Mouse (Mus musculus): ENCODE results near the gene Selenov.

Selenov gene

DNA sequence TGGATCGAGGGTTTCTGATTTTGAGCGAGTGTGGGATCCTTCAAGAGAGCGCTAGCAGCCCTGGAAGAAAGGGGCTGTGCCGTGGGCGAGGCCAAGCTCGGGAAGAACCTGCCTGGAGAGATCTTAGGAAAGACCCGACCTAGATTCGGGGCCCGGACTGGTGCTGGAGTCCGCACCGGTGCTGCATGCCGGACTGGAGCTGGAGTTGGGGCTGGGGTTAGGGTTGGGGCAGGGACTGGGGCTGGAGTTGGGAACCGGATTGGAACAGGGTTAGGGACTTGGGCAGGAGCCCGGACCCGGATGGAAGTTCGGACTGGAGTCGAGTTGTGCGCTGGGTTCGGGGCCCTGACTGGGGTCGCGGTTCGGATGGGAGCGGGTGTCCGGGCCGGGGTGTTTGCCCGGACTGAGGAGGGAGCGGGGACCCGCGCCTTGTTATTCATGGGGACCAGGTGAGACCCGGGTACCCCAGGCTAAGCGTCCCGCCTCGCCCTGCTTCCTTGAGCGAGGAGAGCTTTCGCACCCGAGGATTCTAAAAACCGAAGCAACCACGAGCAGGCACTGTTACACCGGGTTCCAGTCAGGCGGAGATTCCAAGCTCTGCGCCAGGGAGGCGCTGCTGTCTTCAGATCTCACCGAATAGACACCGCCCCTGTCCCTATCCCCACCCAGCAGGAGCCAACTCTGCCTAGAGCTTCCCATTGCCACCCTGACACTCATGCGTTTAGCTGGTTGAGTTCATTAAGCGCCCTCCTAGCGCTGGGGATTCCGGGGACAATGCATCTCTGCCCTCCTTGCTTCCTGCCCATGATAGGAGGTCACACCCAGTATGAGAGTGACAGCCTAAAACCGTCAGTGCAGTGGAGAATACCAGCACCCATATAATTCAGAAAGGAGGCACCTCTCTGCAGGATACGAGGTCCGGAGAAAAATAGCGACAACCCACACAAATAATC, at the start of gene Selenov:
Selenov (minus strand) TSS at position 549 of the 953 bp plus-strand sequence.
- no peak for DNase-seq (ENCODE audit: low spot score)

DNA sequence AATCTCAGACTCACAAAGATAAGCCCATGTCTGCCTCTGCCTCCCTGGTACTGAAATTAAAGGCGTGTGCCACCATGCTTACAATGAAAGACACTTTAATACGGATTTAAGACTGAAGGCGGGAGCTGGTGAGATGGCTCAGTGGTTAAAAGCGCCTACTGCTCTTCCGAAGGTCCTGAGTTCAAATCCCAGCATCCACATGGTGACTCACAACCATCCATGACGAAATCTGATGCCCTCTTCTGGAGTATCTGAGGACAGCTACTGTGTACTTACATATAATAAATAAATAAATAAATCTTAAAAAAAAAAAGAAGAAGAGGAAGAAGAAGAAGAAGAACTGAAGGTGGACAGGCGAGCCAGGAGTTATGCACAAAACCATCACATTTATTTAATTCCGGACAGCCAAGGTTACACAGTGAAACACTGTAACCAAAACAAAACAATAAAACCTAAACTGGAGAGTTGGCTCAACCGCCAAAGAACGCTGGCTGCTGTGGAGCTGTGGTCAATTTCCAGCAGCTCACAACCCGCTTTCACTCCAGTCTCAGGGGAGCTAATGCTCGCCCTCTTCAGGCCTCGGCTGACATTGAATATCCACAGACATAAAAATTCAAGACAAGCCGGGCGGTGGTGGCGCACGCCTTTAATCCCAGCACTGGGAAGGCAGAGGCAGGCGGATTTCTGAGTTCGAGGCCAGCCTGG, 48.4 kb upstream of the Selenov start:
- DNase-seq (ENCODE audit: low spot score), result peak; percentile 39

GRCm38 (mm10) chr7:28338108-28338998, 47.4 kb upstream of the Selenov start, which contains the start of gene Supt5:
Gene Supt5 (minus strand): TSS chr7:28338746.
- peak; percentile 90 for DNase-seq (ENCODE audit: low spot score)

DNA sequence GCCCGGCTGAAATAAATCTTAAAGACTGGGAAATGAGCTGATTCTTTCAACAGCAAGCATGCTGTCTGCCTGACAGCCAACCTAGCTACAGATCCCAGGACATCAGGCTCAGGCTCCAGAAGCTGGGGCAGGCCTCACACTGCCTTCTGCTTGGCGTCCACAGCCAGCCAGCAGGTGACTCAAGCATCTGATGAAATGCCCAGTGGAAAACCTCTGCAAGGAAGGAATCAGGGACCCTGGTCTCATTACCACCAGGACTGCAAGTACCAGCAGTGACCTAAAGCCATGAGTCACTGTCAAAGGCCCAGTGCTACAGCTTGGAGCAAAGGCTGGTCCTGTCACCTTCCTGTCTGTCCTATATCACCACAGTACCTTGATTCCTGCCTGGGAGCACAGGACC, 44.5 kb upstream of the Selenov start:
- no peak for DNase-seq (ENCODE audit: low spot score)

DNA sequence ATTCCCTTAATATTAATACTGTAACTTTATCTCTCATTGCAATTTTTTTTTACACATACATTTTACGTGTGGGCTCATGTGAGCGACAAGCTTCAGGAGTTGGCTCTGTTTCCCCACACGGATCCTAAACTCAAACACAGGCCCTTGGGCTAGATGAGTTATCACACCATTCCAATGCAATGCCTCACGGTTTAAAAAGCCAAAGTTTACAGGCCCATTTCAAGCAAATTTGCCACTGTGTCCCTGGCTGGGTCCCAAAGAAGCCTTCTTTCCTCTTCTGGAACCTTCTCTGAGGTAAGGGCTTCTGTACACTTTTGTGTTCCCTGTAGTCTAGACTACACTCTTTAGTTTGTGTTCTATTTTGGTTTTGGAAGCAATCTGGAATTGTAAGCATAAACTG, 43.5 kb upstream of the Selenov start:
- DNase-seq (ENCODE audit: low spot score), result no peak

- DNase-seq (ENCODE audit: low spot score), result no peak
Measured at GRCm38 (mm10) chr7:28328260-28328659, 37.3 kb upstream of the Selenov start.

DNA sequence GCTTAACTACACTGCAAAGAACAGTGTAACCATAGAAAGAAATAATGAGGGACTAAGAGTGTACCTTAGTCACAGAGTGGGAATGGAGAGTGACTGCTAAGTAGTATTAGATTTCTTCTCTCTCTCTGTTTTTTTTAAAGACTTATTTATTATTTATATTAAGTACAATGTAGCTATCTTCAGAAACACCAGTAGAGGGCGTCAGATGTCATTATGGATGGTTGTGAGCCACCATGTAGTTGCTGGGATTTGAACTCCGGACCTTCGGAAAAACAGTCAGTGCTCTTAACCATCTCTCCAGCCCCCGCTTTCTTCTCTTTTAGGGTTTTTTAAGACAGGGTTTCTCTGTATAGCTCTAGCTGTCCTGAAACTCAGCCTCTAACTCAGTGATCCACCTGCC, 35.5 kb upstream of the Selenov start:
- DNase-seq (ENCODE audit: low spot score), result no peak

DNA sequence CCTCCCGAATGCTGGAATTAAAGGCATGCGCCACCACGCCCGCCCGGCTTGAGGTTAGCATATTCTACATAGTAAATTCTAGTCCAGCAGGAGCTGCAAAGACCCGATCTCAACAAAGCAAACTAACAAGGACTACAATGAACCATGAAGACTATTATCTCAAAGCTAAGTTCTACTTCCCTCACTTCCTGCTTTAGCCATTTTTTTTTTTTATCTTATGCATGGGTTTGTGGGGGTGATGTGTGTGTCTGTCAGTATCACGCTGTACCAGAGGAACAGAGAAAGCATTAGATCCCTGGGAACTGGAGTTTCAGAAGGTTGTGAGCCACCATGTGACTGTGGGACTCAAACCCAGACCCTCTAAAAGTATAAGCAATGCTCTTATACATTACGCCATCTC, 34.3 kb upstream of the Selenov start:
- DNase-seq (ENCODE audit: low spot score), result no peak

GRCm38 (mm10) chr7:28321974-28322720, 31.2 kb upstream of the Selenov start:
- no peak for DNase-seq (ENCODE audit: low spot score)

DNA sequence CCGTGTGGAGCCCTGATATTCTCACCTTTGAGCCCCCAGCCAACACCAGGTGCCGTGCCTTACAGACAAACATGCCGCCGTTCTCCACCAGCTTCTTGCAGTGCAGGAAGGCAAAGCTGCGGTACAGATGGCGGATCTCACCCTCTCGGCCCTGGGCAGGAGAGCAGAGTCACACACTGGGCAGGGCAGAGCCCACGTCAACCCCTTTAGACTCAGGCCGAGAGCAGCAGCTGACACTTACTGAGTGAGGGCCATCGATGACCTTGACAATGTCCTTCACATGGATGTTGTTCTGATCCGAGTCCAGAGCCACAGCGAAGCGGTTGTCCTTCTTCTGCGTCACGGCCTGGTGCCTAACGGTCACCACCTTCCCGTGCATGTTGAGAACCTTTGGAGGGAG, 27.7 kb upstream of the Selenov start:
- no peak for DNase-seq (ENCODE audit: low spot score)

- DNase-seq (ENCODE audit: low spot score), result no peak
Measured at GRCm38 (mm10) chr7:28318036-28318435, 27.1 kb upstream of the Selenov start.

- peak; percentile 98 for DNase-seq (ENCODE audit: low spot score)
Measured at GRCm38 (mm10) chr7:28311926-28312543, 21.0 kb upstream of the Selenov start, which contains the start of gene Timm50. Gene Timm50 (minus strand): TSS chr7:28312072.

- no peak for DNase-seq (ENCODE audit: low spot score)
Measured at GRCm38 (mm10) chr7:28311151-28311925, 20.4 kb upstream of the Selenov start.

GRCm38 (mm10) chr7:28309737-28310136, 18.8 kb upstream of the Selenov start:
- no peak for DNase-seq (ENCODE audit: low spot score)

DNA sequence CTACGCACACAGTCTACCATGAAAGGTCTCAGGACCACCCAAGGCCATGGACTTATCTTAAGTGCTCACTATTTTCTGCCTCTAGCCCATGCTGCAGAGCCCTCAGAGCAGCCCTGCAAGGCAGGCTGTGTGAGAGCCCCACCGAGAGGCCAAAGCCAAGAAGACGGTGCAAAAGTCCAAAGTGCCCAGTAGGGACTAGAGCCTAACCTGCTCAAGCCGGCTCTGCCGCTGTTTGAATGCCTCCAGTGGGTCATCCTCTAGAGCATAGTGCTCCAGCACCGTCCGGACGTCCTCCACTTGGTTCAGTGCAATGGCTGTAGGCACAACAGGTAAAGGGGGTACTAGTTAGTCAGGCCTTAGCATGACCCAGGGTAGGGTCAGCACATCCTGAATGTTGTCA, 15.2 kb upstream of the Selenov start:
- no peak for DNase-seq (ENCODE audit: low spot score)

- no peak for DNase-seq (ENCODE audit: low spot score)
Measured at GRCm38 (mm10) chr7:28305641-28306040, 14.7 kb upstream of the Selenov start.

GRCm38 (mm10) chr7:28301616-28302433, 10.8 kb upstream of the Selenov start, which contains the start of gene Dll3:
Gene Dll3 (minus strand): TSS chr7:28302238.
- no peak for DNase-seq (ENCODE audit: low spot score)

GRCm38 (mm10) chr7:28298837-28299625, 8.0 kb upstream of the Selenov start:
- DNase-seq (ENCODE audit: low spot score), result no peak

Data from ovary, postnatal 14 days (tissue).